Mouse (Mus musculus): ENCODE results near the gene Olfr971. TPM values are rescaled to one million over a fixed set of nuclear protein-coding genes. Genes with fewer than 3 reads are reported as not detected.
"Not testable (repeated sequence)": the region's sequence is repeated elsewhere in the genome, so short reads cannot be mapped to it uniquely, and the experiment has no call there.

Olfr971 gene
- polyA plus RNA-seq (2014; fragmentation: Nextera tagmentation; extraction: Ambion mirVana), result not detected in 2 replicates

GRCm38 (mm10) chr9:39836576-39836975 is at the start of gene Olfr971:
Gene Olfr971 (plus strand): TSS chr9:39836876.
- not testable (repeated sequence) for H3K4me1 ChIP-seq (replicated peaks; ENCODE audit: control insufficient read depth, insufficient read depth, low read length); H3K4me3 ChIP-seq (ENCODE audit: low read depth, low read length); H3K4me2 ChIP-seq (ENCODE audit: low read length); H3K9ac ChIP-seq (ENCODE audit: low read length); DNase-seq (ENCODE audit: low spot score); H3K9me3 ChIP-seq (ENCODE audit: control insufficient read depth, low read length); H3K27ac ChIP-seq (ENCODE audit: low read depth); H3K27me3 ChIP-seq (replicated peaks; ENCODE audit: control insufficient read depth, insufficient read depth, low read length); ATAC-seq (replicated peaks; ENCODE audit: low FRiP score, low TSS enrichment, low read depth); H3K36me3 ChIP-seq (ENCODE audit: control insufficient read depth, insufficient read depth, low read length)
- WGBS, result 87% methylated on average over 1 of the region's 2 CpGs

- DNase-seq (ENCODE audit: low spot score), result no peak
- Histone ChIP-seq H3K9ac (ENCODE audit: low read length) (no peak within 1 kb of the TSS), H3K4me3 (ENCODE audit: low read depth, low read length) (no peak within 1 kb of the TSS), H3K27me3 (replicated peaks; ENCODE audit: control insufficient read depth, insufficient read depth, low read length) (no peaks in the 10 kb centered on the region), H3K9me3 (ENCODE audit: control insufficient read depth, low read length) (no peaks in the 10 kb centered on the region), H3K27ac (ENCODE audit: low read depth) (no peak within 1 kb of the TSS), H3K4me2 (ENCODE audit: low read length) (no peak within 1 kb of the TSS), H3K36me3 (ENCODE audit: control insufficient read depth, insufficient read depth, low read length) (no peaks in the 10 kb centered on the region), H3K4me1 (replicated peaks; ENCODE audit: control insufficient read depth, insufficient read depth, low read length) (no peaks in the 10 kb centered on the region)
- ATAC-seq (replicated peaks; ENCODE audit: low FRiP score, low TSS enrichment, low read depth), result no peak
- 63% methylated on average over 2 of the region's 2 CpGs for WGBS
Measured at GRCm38 (mm10) chr9:39790558-39790957, 46.1 kb upstream of the Olfr971 start, which contains the start of gene Olfr969. Gene Olfr969 (plus strand): TSS chr9:39790945.

- Histone ChIP-seq H3K27me3 (replicated peaks; ENCODE audit: control insufficient read depth, insufficient read depth, low read length) (no peaks in the 10 kb centered on the region), H3K4me1 (replicated peaks; ENCODE audit: control insufficient read depth, insufficient read depth, low read length) (no peaks in the 10 kb centered on the region), H3K4me2 (ENCODE audit: low read length) (no peak within 1 kb of the TSS), H3K27ac (ENCODE audit: low read depth) (no peak within 1 kb of the TSS), H3K4me3 (ENCODE audit: low read depth, low read length) (no peak within 1 kb of the TSS), H3K36me3 (ENCODE audit: control insufficient read depth, insufficient read depth, low read length) (no peaks in the 10 kb centered on the region), H3K9ac (ENCODE audit: low read length) (no peak within 1 kb of the TSS), H3K9me3 (ENCODE audit: control insufficient read depth, low read length) (no peaks in the 10 kb centered on the region)
- no peak for ATAC-seq (replicated peaks; ENCODE audit: low FRiP score, low TSS enrichment, low read depth)
- no peak for DNase-seq (ENCODE audit: low spot score)
- 73% methylated on average over 4 of the region's 4 CpGs for WGBS
Measured at GRCm38 (mm10) chr9:39808560-39808959, 28.1 kb upstream of the Olfr971 start, which contains the start of gene Olfr970. Gene Olfr970 (plus strand): TSS chr9:39808860.

DNA sequence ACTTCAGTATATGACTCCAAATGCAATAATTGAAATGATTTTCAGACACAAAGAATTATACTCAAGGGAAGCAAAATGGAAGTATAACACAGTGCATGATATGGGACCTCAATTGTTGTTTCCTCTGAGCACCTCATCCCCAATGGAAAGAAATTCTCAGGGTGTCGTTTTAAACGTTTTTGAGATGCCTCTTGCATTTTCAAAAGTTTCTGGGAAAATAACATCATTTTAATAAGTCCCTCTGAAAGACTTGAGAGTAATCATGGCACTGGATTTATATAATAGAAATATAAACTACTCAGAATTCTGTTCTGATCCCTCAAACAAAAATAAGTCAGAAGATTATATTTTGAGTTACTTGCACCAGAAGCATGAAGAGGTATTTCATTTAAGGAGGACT is 29.4 kb downstream of the Olfr971 start, which contains the start of gene Olfr972:
Gene Olfr972 (plus strand): TSS at position 301 of the 400 bp plus-strand sequence.
- no peak within 1 kb of the TSS for H3K4me3 ChIP-seq (ENCODE audit: low read depth, low read length)
- no peaks in the 10 kb centered on the region for H3K9me3 ChIP-seq (ENCODE audit: control insufficient read depth, low read length)
- 70% methylated on average over 2 of the region's 2 CpGs for WGBS
- H3K36me3 ChIP-seq (ENCODE audit: control insufficient read depth, insufficient read depth, low read length), result no peaks in the 10 kb centered on the region
- no peak within 1 kb of the TSS for H3K27ac ChIP-seq (ENCODE audit: low read depth)
- DNase-seq (ENCODE audit: low spot score) (no peak), ATAC-seq (replicated peaks; ENCODE audit: low FRiP score, low TSS enrichment, low read depth) (no peak)
- no peak within 1 kb of the TSS for H3K4me2 ChIP-seq (ENCODE audit: low read length)
- no peaks in the 10 kb centered on the region for H3K27me3 ChIP-seq (replicated peaks; ENCODE audit: control insufficient read depth, insufficient read depth, low read length)
- H3K4me1 ChIP-seq (replicated peaks; ENCODE audit: control insufficient read depth, insufficient read depth, low read length), result no peaks in the 10 kb centered on the region
- H3K9ac ChIP-seq (ENCODE audit: low read length), result no peak within 1 kb of the TSS

GRCm38 (mm10) chr9:39871986-39872385 is 35.3 kb downstream of the Olfr971 start:
- not testable (repeated sequence) for H3K9ac ChIP-seq (ENCODE audit: low read length); H3K4me1 ChIP-seq (replicated peaks; ENCODE audit: control insufficient read depth, insufficient read depth, low read length); H3K36me3 ChIP-seq (ENCODE audit: control insufficient read depth, insufficient read depth, low read length); H3K4me2 ChIP-seq (ENCODE audit: low read length); H3K27ac ChIP-seq (ENCODE audit: low read depth); H3K27me3 ChIP-seq (replicated peaks; ENCODE audit: control insufficient read depth, insufficient read depth, low read length); H3K4me3 ChIP-seq (ENCODE audit: low read depth, low read length); H3K9me3 ChIP-seq (ENCODE audit: control insufficient read depth, low read length); ATAC-seq (replicated peaks; ENCODE audit: low FRiP score, low TSS enrichment, low read depth); DNase-seq (ENCODE audit: low spot score)
- 82% methylated on average over 1 of the region's 1 CpGs for WGBS

- no CpG with 5 or more reads among the region's 4 CpGs for WGBS
- not testable (repeated sequence) for H3K4me3 ChIP-seq (ENCODE audit: low read depth, low read length)
Measured at GRCm38 (mm10) chr9:39877541-39878396, 41.1 kb downstream of the Olfr971 start.

More at GRCm38 (mm10) chr9:39877541-39878396, 41.1 kb downstream of the Olfr971 start:
- H3K9me3 ChIP-seq (ENCODE audit: control insufficient read depth, low read length); H3K4me2 ChIP-seq (ENCODE audit: low read length); H3K27ac ChIP-seq (ENCODE audit: low read depth); H3K4me1 ChIP-seq (replicated peaks; ENCODE audit: control insufficient read depth, insufficient read depth, low read length); ATAC-seq (replicated peaks; ENCODE audit: low FRiP score, low TSS enrichment, low read depth); H3K36me3 ChIP-seq (ENCODE audit: control insufficient read depth, insufficient read depth, low read length); H3K27me3 ChIP-seq (replicated peaks; ENCODE audit: control insufficient read depth, insufficient read depth, low read length); H3K9ac ChIP-seq (ENCODE audit: low read length); DNase-seq (ENCODE audit: low spot score): not testable (repeated sequence)

Other genes starting within 250 kb of the Olfr971 start
- 24.7 and 32.1 TPM in 2 replicates for gene AW551984, start 232.5 kb upstream of the Olfr971 start, polyA plus RNA-seq (2014; fragmentation: Nextera tagmentation; extraction: Ambion mirVana)
- gene Olfr148, start 226.2 kb upstream of the Olfr971 start, polyA plus RNA-seq (2014; fragmentation: Nextera tagmentation; extraction: Ambion mirVana), result not detected in 2 replicates
- gene Olfr960, start 215.5 kb upstream of the Olfr971 start, polyA plus RNA-seq (2014; fragmentation: Nextera tagmentation; extraction: Ambion mirVana), result not detected in 2 replicates
- not detected in 2 replicates for gene Olfr961, start 191.8 kb upstream of the Olfr971 start, polyA plus RNA-seq (2014; fragmentation: Nextera tagmentation; extraction: Ambion mirVana)
- gene Olfr963, start 169.7 kb upstream of the Olfr971 start, polyA plus RNA-seq (2014; fragmentation: Nextera tagmentation; extraction: Ambion mirVana), result not detected in 2 replicates
- not detected in 2 replicates for gene Olfr149, start 129.8 kb upstream of the Olfr971 start, polyA plus RNA-seq (2014; fragmentation: Nextera tagmentation; extraction: Ambion mirVana)
- gene Olfr965, start 125.5 kb upstream of the Olfr971 start, polyA plus RNA-seq (2014; fragmentation: Nextera tagmentation; extraction: Ambion mirVana), result not detected in 2 replicates
- not detected in 2 replicates for gene Olfr150, start 105.9 kb upstream of the Olfr971 start, polyA plus RNA-seq (2014; fragmentation: Nextera tagmentation; extraction: Ambion mirVana)
- not detected in 2 replicates for gene Olfr967, start 90.6 kb upstream of the Olfr971 start, polyA plus RNA-seq (2014; fragmentation: Nextera tagmentation; extraction: Ambion mirVana)
- gene Olfr968, start 53.6 kb upstream of the Olfr971 start, polyA plus RNA-seq (2014; fragmentation: Nextera tagmentation; extraction: Ambion mirVana), result not detected in 2 replicates
- not detected in 2 replicates for gene Olfr969, start 45.9 kb upstream of the Olfr971 start, polyA plus RNA-seq (2014; fragmentation: Nextera tagmentation; extraction: Ambion mirVana)
- gene Olfr970, start 28.0 kb upstream of the Olfr971 start, polyA plus RNA-seq (2014; fragmentation: Nextera tagmentation; extraction: Ambion mirVana), result not detected in 2 replicates
- not detected in 2 replicates for gene Olfr972, start 29.5 kb downstream of the Olfr971 start, polyA plus RNA-seq (2014; fragmentation: Nextera tagmentation; extraction: Ambion mirVana)
- not detected in 2 replicates for gene Olfr229, start 70.5 kb downstream of the Olfr971 start, polyA plus RNA-seq (2014; fragmentation: Nextera tagmentation; extraction: Ambion mirVana)
- not detected in 2 replicates for gene Olfr974, start 100.6 kb downstream of the Olfr971 start, polyA plus RNA-seq (2014; fragmentation: Nextera tagmentation; extraction: Ambion mirVana)
- not detected in 2 replicates for gene Olfr975, start 115.2 kb downstream of the Olfr971 start, polyA plus RNA-seq (2014; fragmentation: Nextera tagmentation; extraction: Ambion mirVana)
- not detected in 2 replicates for gene Olfr976, start 124.3 kb downstream of the Olfr971 start, polyA plus RNA-seq (2014; fragmentation: Nextera tagmentation; extraction: Ambion mirVana)
- gene Olfr978, start 155.2 kb downstream of the Olfr971 start, polyA plus RNA-seq (2014; fragmentation: Nextera tagmentation; extraction: Ambion mirVana), result not detected in 2 replicates
- gene Olfr979, start 166.6 kb downstream of the Olfr971 start, polyA plus RNA-seq (2014; fragmentation: Nextera tagmentation; extraction: Ambion mirVana), result not detected in 2 replicates
- not detected in 2 replicates for gene Olfr980, start 172.7 kb downstream of the Olfr971 start, polyA plus RNA-seq (2014; fragmentation: Nextera tagmentation; extraction: Ambion mirVana)
- not detected in 2 replicates for gene Olfr981, start 184.6 kb downstream of the Olfr971 start, polyA plus RNA-seq (2014; fragmentation: Nextera tagmentation; extraction: Ambion mirVana)
- gene Olfr982, start 237.0 kb downstream of the Olfr971 start, polyA plus RNA-seq (2014; fragmentation: Nextera tagmentation; extraction: Ambion mirVana), result not detected in 2 replicates